Mouse (Mus musculus) kidney, adult 11 months (tissue): ENCODE data around the gene Fbxo31.
"Not testable (repeated sequence)": the region's sequence is repeated elsewhere in the genome, so short reads cannot be mapped to it uniquely, and the experiment has no call there.

ENCODE experiments used
- DNase-seq: peaks from one replicate; pipeline ENCODE4 v3.0.0; 2022

The Fbxo31 gene

DNA sequence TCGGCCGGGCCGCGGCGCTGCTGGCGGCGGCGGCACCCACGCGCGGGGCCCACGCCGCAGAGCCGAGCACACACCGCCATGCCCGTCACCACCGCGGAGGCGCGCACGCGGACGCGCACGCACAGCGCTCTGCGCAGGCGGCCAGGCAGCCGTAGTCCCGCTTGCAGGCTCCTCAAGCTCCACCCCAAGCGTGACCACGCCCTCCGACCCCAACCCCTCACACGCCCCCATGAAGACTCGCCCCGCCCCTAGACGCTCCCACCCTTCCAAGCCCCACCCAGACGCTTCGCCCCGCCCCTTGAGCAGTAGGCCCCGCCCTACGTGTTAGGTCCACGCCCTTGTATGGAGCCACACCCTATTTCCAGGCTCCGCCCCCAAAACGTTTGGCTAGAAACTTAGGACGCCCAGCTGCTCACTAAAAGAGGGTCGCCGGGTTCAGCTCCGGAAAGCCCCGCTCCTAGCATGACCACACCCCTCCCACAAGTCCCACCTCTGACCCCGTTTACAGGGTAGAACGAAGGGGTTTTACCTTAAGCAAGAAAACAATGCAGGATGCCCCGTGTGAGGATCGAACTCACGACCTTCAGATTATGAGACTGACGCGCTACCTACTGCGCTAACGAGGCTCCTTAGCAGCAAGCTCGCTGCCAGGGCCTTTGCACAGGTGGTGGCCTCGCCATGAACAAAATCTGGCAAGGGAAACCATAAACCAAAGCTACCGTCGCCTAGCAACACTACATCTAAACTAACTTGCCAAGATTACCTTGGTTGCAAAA lies at the start of gene Fbxo31:
Fbxo31 (minus strand) TSS at position 131 of the 776 bp plus-strand sequence.
- peak; percentile 96 for DNase-seq

GRCm38 (mm10) chr8:121623043-121623442 lies 44.4 kb upstream of the Fbxo31 start:
- DNase-seq, result no peak

GRCm38 (mm10) chr8:121621879-121622278 lies 43.3 kb upstream of the Fbxo31 start:
- DNase-seq, result no peak

- DNase-seq, result peak; percentile 79
These were observed 42.4 kb upstream of the Fbxo31 start for GRCm38 (mm10) chr8:121620801-121621516.

GRCm38 (mm10) chr8:121619401-121619995 lies 40.9 kb upstream of the Fbxo31 start:
- DNase-seq, result peak; percentile 84

DNA sequence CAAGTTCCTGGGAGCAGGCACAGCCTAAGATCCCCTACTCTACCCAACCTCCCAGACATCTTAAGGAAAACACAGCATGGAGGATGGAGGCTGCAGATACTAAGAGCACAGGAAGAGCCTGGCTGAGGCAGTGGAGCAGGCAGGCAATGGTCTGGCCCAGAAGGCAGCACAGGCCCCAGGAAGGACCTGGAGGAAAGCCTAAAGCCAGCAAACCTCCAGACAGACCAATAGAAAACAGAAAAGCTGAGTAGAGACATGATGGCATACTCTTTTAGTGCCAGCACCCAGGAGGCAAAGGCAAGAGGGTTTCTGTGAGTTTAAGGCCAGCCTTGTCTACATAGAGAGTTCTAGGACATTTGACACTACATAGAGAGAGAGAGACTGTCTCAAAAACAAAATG lies 34.8 kb upstream of the Fbxo31 start:
- no peak for DNase-seq

GRCm38 (mm10) chr8:121609916-121610315 lies 31.3 kb upstream of the Fbxo31 start:
- DNase-seq, result no peak

- DNase-seq, result no peak
These were observed 30.6 kb upstream of the Fbxo31 start for GRCm38 (mm10) chr8:121609251-121609650.

DNA sequence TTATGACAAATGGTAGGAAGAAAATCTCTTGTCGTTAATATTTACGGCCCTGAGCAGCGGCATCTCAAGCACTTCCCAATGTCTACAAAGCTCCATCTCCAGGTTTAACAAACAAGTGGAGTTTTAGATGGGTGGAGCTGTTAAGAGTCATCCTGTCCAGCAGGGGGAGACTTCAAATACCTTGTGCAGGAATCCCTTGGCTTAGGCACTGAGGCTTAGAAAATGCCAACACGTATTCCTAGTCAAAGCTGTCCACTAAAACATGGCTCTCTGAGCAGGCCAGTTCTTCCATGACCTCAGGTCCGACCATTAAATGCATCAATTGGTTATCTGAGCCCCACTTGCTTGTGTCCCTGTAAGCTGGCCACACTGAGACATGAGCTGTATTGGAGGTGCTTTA lies 29.1 kb upstream of the Fbxo31 start:
- no peak for DNase-seq

- DNase-seq, result no peak
These were observed 25.2 kb upstream of the Fbxo31 start for GRCm38 (mm10) chr8:121603801-121604200.

DNA sequence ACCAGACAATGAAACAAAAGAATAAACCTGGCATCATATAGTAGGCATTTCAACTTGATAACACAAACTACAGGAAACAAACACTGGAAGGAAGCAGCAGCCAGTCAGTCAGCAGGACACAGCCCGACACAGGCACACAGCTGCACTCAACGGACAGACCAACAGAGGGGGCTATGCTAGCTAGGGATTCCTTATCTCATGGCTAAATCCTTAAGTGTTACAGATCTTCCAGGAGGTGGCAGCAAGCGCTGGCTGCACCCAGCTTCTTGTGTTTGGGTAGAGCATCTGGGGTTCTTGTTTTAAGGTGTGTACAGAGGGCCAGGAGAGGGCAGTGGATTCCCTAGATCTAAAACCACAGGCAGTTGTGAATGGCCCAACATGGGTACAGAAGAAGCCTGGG lies 24.3 kb upstream of the Fbxo31 start:
- peak; percentile 82 for DNase-seq

DNA sequence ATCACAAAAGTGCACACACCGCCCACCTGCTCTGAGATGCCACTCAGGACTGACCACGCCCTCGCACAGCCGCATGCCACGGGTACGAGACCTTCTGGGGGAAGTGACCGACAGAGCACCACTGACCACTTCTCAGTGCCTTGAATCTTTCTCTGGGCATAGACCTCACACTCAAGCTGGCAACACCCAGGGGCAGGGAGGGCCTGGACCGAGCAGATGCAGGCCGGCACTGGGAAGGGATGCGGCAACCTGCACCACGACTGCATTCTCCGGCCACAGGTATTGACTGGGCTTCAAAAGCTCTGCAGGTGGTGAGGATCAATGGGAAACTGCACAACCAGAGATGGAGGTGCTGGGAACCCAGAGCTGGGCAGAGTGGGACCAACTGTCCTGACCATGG lies 23.8 kb upstream of the Fbxo31 start:
- DNase-seq, result no peak

GRCm38 (mm10) chr8:121599842-121600241 lies 21.2 kb upstream of the Fbxo31 start:
- no peak for DNase-seq

- DNase-seq, result peak; percentile 81
These were observed 20.3 kb upstream of the Fbxo31 start for GRCm38 (mm10) chr8:121598892-121599291.

DNA sequence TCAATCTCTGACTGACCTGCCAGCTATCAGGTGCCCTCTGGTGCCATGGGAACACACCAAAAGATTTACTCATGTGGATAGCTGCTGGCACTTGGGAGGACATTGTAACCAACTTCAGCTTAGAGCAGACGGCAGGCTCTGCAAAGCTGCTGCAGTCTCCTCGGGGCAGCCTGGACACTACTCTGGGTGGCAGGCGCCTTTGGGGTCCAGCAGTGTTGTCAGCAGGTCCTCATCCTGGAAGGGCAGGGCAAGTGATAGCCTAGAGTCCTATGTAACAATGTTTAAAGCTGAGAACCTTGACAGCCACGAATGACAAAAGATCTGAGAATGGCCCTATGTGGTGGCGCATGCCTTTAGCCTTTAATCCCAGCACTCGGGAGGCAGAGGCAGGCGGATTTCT lies 19.6 kb upstream of the Fbxo31 start:
- DNase-seq, result no peak

GRCm38 (mm10) chr8:121597492-121597891 lies 18.9 kb upstream of the Fbxo31 start:
- DNase-seq, result not testable (repeated sequence)

GRCm38 (mm10) chr8:121593983-121594382 lies 15.4 kb upstream of the Fbxo31 start:
- peak; percentile 57 for DNase-seq

- DNase-seq, result no peak
These were observed 14.7 kb upstream of the Fbxo31 start for GRCm38 (mm10) chr8:121593293-121593692.

GRCm38 (mm10) chr8:121591178-121592066 lies 12.8 kb upstream of the Fbxo31 start:
- DNase-seq, result peak; percentile 56

- DNase-seq, result peak; percentile 92
These were observed 11.9 kb upstream of the Fbxo31 start, which contains the start of gene Map1lc3b for GRCm38 (mm10) chr8:121590203-121591177. TSS of gene Map1lc3b (plus strand) at chr8:121590361.

DNA sequence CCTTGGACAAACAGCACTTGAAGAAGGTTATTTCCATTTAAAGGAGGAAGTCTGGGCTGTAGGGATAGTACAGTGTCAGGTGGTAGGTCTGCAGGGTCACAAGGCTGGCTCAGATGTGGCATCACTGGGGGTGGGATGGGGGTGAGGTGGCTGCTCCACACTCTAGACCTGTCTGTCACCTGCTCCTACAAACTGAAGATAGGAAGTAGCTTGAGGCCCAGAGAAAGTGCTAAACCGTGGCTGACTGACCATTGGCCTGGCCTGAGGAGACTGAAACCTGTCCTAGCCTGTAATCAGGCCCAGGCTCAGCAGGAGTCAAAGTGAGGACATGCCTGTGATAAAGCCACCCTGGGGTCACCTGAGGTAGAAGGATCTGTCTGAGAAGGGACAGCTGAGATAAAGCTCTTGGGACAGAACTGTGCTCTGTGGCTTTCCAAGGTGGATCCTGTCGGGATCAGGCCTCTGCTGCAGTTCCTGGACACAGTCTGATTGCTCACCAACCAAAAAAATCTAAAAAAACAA lies 10.7 kb upstream of the Fbxo31 start:
- no peak for DNase-seq
